Mouse (Mus musculus) spleen, embryonic (tissue): ENCODE measurements around the gene Fmnl2.

Experiments used
- CTCF ChIA-PET: fragments of 350-600 bp; sonication (Branson Sonifier 250); formaldehyde crosslinking; loops from one replicate; lab custom pipeline; 2022; lab: Charles Lee

Gene Fmnl2

DNA sequence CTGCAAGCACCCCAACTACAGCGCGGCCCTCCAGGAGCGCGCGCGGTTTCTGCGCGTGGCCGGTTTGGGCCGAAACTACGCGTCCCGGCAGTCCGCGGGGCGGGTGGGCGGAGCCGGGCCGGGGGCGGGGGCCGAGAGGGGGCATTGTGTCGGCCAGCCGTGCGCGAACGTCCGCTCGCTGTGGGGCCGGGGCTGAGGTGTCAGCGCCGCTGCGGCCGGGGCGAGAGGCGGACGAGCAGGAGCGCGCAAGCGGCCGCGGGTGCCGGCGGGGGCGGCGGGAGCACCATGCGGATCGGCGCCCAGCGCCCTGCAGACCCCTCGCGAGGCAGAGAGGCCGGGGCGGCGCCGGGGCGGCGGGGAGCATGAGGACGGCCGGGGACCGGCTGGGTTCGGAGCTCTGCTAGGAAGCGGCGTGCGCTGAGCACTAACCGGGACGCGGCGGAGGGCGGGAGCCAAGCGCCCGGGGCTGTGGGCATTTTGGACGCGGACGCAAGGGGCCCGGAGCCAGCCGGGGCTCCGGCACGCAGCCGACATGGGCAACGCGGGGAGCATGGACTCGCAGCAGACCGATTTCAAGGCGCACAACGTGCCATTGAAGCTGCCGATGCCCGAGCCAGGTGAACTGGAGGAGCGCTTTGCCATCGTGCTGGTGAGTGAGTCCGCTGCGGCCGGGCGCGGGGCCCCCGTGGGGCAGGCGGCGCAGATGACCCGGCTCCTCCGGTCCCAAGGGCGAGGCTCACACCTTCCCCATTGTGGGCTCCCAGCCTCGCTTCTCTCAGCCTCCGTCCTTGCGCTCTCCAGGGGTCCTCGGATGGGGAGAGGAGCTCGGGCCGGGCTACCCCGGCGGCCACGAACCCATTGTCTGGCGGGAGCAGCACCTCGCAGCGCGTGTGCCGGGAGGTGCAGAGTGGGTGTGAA is at the start of gene Fmnl2:
Gene Fmnl2, plus strand, starts transcription at position 250 of the 918 bp plus-strand sequence.
- CTCF ChIA-PET: no interaction called here

DNA sequence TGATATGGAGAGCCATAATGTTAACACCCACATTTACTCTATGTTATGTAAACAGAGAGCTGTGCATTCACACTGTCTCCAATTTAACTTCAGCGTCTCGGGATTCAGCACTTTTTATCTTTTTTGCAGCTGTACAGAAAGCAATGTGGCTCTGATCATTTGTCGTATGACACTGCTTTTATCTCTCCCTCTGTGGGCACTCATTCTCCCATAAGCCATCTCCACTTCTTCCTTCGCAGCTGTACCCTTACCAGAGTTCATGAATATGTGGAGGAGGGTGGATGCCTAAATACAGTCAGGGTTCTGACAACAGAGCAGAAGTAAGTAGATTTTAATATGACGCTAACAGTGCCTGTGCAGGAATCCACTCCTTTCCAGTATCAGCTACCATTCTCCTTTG is 47.7 kb upstream of the Fmnl2 start:
- CTCF ChIA-PET: no interaction called here

DNA sequence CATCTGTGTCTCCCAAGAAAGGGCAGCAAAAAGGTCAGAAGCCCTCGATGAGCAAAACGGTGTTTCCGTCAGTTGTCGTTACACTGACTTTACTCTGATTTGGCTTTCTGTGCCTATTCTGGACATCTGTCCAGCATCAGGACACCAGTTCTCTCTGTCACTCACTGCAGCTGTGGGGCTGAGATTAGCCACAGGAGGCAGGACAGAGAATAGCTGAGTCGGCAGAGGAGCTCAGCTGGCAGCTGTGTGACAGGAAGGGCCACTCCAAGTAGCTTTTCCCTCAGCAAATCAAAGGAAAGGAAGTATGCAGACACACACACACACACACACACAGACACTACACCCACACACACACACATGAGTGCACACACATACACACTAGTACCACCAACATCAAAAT is 46.0 kb upstream of the Fmnl2 start:
- CTCF ChIA-PET: no interaction called here

DNA sequence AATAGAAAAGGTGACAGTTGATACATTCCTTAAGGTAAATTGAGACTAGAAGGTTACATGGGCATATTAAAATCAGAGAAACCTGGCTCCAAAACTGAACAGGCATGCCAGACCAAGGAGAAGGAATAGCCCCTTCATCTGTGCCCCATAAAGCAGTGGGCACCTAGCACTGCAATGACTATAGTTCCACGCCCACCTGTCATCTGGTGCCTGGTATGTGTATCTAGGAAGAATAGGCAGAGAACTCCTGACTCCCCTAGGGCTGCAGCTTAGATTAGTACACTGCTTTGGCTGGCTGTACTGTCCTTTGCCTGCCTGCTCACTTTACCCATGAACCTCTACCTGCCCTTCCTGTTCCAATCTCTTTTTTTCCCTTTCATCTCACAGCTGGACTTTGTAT is 40.3 kb upstream of the Fmnl2 start:
- CTCF ChIA-PET: no interaction called here

DNA sequence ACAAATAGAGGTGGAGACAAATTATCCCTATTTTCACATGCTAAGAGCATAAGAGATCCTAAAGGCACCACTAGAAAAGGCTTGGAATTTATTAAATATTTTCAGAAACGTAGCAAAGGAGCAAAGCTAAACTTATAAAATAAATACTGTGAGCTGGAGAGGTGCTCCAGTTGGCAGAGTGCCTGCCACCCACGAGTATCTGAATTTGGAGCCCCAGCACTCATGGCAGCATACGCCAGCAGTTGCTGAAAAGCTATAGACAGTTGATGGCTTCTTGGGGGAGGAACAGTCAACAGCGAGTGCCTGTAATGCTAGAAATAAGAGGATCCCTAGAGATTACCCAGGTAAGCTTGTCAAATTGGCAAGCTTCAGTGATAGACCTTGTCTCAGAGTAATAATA is 38.7 kb upstream of the Fmnl2 start:
- CTCF ChIA-PET: no interaction called here

DNA sequence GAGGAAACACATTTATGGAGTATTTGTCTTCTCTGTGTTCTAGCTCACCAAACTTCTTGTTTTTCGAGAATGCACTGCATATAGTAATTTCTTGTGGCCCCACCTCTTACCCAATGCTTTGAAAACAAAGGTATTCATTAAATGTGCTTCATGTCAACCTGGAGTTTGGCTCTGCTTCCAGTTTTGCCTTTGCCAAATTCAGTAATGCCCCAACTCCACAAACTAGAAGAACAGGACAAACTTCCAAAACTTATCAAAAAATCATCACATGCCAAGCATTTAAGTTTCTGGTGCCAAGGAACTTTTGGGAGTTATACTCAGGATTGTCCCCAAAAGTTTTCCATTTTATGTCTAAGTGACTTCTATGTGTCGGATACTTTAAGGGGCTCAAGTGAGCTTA is 35.4 kb upstream of the Fmnl2 start:
- CTCF ChIA-PET: no interaction called here

DNA sequence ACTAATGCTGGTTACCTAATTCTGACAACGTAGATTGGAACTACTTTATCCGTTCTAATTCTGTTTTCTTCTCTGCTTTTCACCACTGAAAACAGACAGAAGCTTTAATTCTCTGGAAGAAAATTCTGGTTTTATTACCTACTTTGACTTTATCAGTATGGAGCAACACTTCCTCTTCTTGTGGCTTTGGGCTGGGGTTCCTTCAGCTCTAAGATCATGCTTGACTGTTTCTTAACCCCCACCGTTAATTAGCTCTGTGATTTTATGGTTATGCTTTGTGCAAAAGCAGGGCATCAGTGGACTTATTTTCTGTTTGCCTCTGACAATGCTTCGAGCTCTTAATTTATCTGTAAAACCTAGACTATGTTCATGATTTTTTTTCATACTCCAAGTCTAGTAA is 29.6 kb upstream of the Fmnl2 start:
- CTCF ChIA-PET: no interaction called here

DNA sequence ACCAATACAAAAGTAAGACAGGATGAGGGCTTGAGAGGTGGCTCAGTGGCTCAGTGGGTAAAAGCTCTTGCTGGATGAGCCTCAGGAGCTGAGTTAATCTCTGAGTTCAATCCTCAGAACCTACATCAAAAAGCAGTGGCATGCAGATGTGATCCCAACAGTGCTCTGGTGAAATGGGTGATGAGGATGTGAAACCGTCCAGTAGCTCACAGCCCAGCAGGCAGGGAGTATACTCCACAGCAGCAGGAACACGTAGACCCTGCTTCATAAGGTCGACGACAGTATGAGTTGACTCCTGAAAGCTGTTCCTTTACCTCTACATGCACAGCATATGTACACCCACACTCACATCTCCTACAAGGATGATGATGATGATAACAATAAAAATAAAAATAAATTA is 27.1 kb upstream of the Fmnl2 start:
- CTCF ChIA-PET: no interaction called here

DNA sequence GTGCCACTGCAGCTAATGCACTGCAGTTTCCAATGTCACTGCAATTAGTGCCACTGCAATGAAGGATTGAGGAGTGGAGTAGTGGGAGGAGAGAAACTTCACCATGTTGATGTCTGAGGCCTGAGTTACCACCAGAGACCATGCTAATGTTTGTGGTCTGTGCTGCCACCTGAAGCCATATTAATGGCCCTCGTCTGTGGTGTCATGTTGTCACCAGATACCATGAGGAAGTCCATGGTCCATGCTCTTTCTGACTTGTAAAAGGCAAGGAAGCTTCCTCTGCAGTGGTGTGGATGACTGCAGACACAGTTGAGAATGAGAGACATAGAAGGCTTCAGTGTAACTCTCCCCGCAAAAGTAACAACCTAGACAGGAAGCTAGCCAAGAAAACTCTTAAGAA is 26.1 kb upstream of the Fmnl2 start:
- CTCF ChIA-PET: interaction anchor here (0.6 kb wide), 1 partner anchor 91 kb away, joined by 7 read pairs; no protein-coding TSS in a partner anchor

DNA sequence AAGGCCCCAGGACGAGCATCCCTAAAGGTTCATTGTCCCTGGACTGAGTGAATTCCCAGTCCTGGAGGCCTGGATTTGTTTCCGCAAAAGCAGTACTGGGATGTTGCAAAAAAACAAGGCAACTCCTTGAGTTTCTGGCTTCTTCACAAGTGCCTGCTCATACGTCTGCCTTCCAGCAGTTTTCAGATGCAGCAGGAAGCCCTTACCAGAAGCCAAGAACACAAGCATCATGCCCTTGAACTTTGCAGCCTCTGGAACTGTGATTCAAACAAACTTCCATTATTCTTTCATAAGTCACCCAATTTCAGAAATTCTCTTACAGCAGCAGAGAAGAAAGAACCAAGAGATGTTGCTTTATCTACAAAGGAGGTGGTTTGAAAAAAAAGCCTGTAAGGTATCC is 21.9 kb upstream of the Fmnl2 start:
- CTCF ChIA-PET: no interaction called here

DNA sequence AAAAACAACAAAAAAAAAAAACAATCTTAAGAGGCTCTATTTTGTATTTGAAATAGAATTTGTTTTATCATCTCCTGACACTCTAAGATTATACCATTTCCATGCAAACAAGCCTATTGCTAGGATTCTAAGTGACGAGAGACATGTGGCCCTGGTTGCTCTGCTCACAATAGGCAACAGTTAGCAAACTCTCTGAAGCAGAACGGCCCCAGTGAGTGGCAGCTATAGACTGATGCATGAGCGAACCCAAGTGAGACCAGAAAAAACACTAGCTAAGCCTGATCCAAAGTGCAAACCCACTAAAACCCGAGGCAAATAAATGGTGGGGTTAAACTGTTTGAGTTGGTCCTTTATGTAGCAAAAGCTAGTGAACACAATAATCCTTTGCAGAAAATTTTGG is 18.6 kb upstream of the Fmnl2 start:
- CTCF ChIA-PET: no interaction called here

DNA sequence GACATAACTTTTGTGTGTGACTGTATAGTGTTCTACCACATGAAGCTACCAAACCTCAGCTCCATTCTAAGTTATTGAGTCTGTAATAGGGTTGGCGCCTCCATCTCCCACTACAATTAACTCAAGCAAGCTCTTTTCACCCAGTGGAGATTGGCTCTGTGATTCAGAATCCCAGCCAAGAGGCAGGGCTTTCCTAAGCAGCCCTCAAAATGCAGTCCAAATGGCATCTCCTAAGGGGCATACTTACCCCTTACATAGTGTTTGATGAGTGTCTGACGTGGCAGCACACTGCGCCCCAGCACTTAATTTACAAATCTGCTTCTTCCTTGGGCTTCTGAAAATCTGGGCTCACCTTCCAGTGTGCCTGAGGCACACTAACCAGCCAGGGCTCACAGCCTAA is 17.8 kb upstream of the Fmnl2 start:
- CTCF ChIA-PET: no interaction called here

DNA sequence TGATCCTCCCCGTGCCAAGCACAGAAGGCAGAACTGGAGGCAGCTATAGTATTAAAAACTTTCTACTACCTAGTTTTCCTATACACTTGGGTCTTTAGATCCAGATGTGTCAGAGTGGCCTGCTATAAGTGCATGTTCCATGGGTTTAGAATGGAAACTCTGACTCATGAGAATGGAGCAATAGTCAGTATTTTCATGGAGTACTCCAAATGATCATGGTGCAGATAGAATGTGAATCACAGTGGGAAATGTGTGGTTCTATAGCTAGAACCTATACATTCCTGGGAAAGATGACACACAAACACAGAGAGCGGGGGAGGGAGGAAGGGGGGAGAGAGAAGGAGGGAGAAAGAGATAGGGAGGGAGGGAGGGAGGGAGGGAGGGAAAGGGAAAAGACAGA is 13.8 kb upstream of the Fmnl2 start:
- CTCF ChIA-PET: no interaction called here

DNA sequence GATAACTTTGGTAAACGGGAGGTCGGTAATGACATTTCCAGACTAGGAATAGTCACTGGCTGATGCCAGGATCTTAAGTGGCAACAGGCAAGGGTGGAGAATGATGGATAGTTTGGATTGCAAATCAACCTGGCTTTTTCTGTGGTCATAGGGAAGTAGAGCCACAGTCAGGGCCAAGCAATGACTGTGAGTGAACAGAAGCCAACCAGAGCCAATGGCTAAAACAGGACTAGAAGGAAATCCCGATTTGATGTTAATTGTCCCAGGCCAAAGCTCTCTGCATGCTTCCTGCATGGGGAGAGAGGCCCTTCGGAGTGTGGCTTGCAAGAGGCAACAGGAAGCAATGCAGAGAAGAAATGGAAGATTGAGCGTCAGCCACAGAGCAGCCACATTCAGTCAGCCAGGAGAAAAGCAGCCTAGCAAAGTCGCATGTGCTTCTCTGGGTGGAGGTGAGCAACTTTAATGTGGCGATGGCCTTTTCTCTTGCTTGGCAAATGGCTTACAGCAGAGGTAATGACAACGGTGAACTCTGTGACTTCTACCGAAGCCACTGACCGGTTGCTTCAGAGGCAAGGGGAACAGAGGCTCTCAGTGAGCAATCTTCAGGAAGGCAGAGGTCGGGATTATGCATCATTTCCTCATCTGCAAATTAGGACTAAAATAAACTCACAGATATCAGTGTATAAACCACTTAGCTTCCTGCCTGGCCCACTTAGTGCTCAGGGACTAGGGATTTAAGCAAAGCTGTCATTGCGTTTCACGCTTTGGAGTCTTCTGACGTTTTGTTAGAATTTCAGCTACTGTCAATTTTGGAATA is 12.5 kb upstream of the Fmnl2 start:
- CTCF ChIA-PET: no interaction called here

DNA sequence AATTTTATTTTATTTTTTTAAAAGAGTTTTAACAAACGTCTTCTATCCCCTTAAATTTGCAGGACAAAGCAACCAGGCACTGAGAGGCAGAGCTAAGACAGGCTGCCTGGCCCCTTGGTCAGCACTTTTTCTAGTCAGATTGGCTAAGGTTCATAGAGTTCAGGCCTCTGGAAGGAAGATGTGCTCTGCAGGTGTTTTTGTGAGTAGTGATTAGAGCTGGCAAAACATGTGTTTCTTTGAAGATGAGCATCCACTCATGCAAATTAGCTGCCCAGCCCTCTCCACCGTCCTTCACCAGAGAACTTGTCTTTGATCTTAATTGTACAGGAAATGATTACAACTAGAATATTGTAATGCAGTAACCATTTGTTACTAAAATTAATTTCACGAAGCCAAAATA is 11.2 kb upstream of the Fmnl2 start:
- CTCF ChIA-PET: no interaction called here

DNA sequence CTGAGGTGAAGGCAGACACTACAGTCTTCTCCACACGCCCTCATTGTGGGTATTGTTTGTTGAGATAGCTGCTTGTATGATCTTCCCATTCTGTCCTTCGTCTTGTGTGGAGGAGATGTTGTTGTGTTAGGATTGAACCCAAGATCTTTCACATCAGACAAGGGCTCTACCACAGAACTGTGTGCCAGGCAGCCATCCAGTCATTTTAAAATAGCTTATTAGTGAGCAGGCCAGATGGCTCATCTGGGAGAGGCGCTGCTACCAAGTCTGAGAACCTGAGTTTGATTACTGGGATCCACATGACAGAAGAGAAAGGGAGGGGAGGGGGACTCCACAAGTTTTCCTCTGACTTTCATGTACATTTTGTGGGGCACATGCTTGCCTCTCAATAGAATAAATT is 8.6 kb upstream of the Fmnl2 start:
- CTCF ChIA-PET: no interaction called here

DNA sequence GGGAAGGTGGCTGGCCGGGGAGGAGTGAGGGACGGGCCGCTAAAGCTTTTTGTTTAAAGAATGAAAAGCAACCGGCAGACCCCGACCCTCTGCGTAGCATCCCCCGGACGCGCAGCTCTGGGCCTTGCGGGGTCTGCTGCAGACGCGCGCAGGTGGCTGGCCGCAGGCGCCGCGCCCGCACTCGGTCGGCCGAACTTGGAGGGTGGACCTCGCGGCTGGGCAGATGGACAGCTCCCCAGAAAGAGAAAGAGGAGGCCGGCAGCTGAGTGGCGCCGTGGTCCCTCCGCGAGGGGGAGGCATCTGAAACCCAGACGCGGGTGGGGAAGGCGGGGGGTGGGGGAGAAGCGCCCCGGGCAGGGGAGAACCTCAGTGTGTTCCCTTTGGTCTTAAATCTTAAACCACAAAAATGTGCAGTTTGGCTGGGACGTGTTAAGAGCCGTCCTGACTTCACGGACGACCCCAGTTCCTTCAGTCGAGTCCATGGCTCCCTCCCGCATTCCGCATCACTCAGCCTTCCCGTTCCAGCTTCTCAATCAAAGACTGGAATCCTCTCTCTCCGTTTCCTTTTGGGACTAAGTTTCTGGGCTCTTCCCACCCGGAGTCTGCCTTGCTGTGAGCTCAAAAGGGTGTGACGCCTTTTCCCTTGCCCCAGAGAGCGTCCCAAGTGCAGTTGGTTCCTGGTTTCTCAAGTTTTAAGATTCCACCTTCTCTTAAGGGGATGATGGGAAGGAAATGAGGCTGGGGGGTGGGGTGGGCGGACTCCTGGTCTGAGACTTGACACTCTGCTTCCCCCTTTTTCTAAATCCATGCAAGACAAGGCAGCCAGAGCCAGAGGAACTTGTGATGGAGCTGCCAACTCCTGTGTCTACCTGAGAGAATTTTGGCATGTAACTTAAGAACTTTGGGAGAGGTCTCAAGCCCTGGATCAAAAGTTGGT is 1.1 kb downstream of the Fmnl2 start:
- CTCF ChIA-PET: interaction anchor here (0.5 kb wide), 1 partner anchor 242 kb away, joined by 6 read pairs; no protein-coding TSS in a partner anchor

DNA sequence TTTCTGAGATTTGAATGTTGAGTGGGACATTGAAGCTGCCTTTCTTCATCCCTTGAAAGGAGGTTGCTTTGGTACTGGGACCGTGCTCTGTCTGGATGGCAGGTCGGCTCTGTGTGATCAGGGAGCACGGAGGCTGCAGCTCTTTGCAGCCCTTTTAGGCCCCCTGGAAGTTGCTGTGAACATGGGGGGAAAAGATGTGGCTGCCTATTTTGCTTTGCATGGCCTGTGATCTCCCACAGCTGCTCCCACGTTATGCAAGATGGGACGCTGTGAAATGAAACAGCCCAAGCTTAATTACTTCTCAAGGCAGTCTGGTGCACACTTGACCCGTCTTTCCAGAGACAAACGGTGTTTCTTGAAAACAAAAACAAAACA is 1.8 kb downstream of the Fmnl2 start:
- CTCF ChIA-PET: interaction anchor here (0.5 kb wide), 1 partner anchor 243 kb away, joined by 6 read pairs; no protein-coding TSS in a partner anchor

DNA sequence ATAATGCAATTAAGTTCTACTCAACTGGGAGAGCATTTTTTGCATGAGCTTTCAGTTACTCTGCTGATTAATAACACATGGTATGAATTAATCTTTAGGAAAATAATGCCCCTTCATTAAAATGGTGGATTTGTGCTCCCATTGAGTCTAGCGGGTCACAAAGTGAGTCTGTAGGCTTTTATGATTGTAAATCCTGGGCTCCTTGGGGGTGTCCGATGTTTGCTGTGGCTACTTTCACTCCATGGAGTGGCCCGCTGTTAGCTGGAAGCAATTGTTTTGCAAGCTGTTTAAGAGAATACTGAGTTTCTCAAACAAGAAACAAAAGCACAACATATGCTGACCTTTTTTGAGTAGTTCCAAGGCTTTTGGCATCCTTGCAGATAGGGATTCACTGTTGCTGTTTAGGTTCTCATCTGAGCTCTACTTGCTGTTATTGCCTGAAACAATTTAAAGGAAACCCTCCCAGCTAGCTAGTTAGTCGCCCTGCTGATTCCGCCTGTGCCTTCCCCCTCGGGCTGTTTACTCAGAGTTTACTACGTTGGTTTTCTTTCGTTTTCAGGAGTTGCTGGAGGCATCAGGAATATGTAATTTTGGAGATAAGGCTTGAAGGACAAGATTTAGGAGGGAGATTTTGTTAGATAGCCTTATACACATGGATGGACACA is 2.6 kb downstream of the Fmnl2 start:
- CTCF ChIA-PET: no interaction called here

DNA sequence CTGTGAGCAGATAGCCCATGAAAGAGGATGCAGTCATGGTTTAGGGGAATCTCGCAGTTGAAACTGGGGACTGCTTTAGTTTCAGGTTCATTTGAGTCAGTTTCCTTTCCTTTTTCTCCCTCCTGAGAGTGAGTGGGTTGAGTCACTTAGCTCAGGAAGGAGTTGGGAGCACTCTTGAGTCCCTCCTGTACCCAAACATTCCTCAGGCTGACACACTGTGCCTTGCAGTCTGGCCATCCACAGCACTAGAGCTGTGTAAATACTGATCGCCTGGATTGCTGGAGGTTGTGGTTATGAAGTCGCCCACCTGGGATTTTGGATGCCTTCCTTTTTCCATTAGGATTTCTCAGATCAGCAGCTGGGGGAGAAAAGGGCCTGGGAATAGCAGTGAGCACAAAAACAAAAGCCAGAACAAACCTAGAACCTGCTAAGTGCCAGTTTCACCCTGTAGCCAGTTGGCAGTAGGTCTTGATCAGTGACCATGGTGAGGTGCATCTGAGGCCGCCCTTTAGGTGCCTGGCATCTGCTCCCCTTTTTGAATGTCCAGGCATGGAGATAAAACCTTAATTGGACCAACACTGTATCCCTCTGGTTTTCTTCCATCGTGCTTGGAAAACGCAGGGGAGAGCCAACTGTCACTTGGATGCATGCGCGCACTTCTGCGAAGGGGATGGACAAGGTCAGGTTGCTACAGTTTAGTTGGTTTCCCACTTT is 4.5 kb downstream of the Fmnl2 start:
- CTCF ChIA-PET: no interaction called here

DNA sequence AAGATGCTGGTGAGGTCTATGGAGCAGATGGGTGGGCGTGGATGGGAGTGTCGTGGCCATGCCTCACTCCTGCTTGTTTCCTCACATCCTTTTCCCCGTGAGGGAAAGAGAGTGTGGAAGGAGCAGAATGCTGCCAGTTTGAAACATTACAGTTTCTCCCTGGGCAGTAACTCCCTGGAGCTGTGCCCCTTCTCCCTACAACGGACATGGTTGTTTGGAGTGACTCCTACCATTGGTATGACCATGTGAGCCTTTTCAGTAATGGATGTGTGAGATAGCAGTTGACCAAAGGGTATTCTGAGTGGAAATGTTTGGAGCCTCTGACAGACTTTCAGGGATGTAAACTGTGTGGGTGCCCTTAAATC is 5.1 kb downstream of the Fmnl2 start:
- CTCF ChIA-PET: no interaction called here
